Mouse (Mus musculus) stomach, embryonic 16.5 days (tissue): Measurements from ENCODE around the gene Chn2. TPM values are rescaled to one million over a fixed set of nuclear protein-coding genes. Genes with fewer than 3 reads are reported as not detected.

Experiments used
- ATAC-seq: fragments of 200-750 bp; cut with Nextera tagmentation; 2 replicates; pipeline ENCODE4 v1.8.0; 2017; ENCODE audit warnings: moderate number of reproducible peaks, moderate TSS enrichment; ENCODE audit not compliant: insufficient read depth, low FRiP score
- H3K27ac ChIP-seq: fragments of 300-500 bp; sonication (generic); 2 replicates; pipeline ENCODE4 v1.5.1; 2014; ENCODE audit warnings: low read length
- H3K27me3 ChIP-seq: fragments of 300-500 bp; sonication (generic); 2 replicates; pipeline ENCODE4 v1.6.1; 2014; ENCODE audit warnings: low read length, control low read depth, mixed read lengths; ENCODE audit not compliant: control insufficient read depth, insufficient read depth
- H3K36me3 ChIP-seq: fragments of 300-500 bp; sonication (generic); 2 replicates; pipeline ENCODE4 v1.6.1; 2014; ENCODE audit warnings: low read length; ENCODE audit not compliant: control insufficient read depth, insufficient read depth
- H3K4me1 ChIP-seq: fragments of 300-500 bp; sonication (generic); 2 replicates; pipeline ENCODE4 v1.6.1; 2014; ENCODE audit warnings: low read length, control low read depth, mixed read lengths; ENCODE audit not compliant: control insufficient read depth, insufficient read depth
- H3K4me2 ChIP-seq: fragments of 300-500 bp; sonication (generic); 2 replicates; pipeline ENCODE4 v1.6.1; 2014; ENCODE audit warnings: low read depth, low read length, mixed read lengths
- H3K4me3 ChIP-seq: fragments of 300-500 bp; sonication (generic); replicated peaks from 2 replicates; pipeline ENCODE4 v1.5.1; 2014; ENCODE audit warnings: mild to moderate bottlenecking, low read length
- H3K9ac ChIP-seq: fragments of 300-500 bp; sonication (generic); 2 replicates; pipeline ENCODE4 v1.6.1; 2014; ENCODE audit warnings: low read length
- H3K9me3 ChIP-seq: fragments of 300-500 bp; sonication (generic); replicated peaks from 2 replicates; pipeline ENCODE4 v1.6.1; 2016; ENCODE audit warnings: low read length, control low read depth; ENCODE audit not compliant: control insufficient read depth
- WGBS: fragments of 180-500 bp; shearing (Covaris S2); extraction: QIAGEN DNeasy Blood & Tissue Kit; methylation state at CpG from one replicate; pipeline ENCODE4 v1.1.7; 2014; 5-methylcytosine and 5-hydroxymethylcytosine counted together
- polyA plus RNA-seq: library from polyadenylated mRNA; unstranded; fragments of >200 nt; fragmentation: Nextera tagmentation; extraction: Ambion mirVana; gene quantifications from 2 replicates; pipeline ENCODE4 v1.2.1, GENCODE M21; 2015

The Chn2 gene
- polyA plus RNA-seq, 1 experiment from 2014 or later = 16.2 TPM

- ATAC-seq = no peak
- Histone ChIP-seq H3K4me1 (no peaks in the 10 kb centered on the region), H3K27ac (no peak overlapping the region), H3K4me3 (no peak overlapping the region), H3K9me3 (no peaks in the 10 kb centered on the region), H3K27me3 (no peaks in the 10 kb centered on the region), H3K4me2 (no peak overlapping the region), H3K9ac (no peak overlapping the region), H3K36me3 (no peaks in the 10 kb centered on the region)
- 89% methylated on average over 6 of the region's 6 CpGs for WGBS
Observed at GRCm38 (mm10) chr6:54114412-54114811, 75.1 kb downstream of the Chn2 start.

- ATAC-seq = no peak
- Histone ChIP-seq H3K27ac (no peak overlapping the region), H3K4me1 (peaks cover 6% of the 10 kb centered on the region; the same call in 1 of the 2 replicates), H3K36me3 (no peaks in the 10 kb centered on the region), H3K9ac (no peak overlapping the region), H3K9me3 (no peaks in the 10 kb centered on the region), H3K4me2 (no peak overlapping the region), H3K27me3 (no peaks in the 10 kb centered on the region), H3K4me3 (no peak overlapping the region)
- WGBS = 80% methylated on average over 9 of the region's 9 CpGs
Observed at GRCm38 (mm10) chr6:54116299-54116698, 76.9 kb downstream of the Chn2 start.

DNA sequence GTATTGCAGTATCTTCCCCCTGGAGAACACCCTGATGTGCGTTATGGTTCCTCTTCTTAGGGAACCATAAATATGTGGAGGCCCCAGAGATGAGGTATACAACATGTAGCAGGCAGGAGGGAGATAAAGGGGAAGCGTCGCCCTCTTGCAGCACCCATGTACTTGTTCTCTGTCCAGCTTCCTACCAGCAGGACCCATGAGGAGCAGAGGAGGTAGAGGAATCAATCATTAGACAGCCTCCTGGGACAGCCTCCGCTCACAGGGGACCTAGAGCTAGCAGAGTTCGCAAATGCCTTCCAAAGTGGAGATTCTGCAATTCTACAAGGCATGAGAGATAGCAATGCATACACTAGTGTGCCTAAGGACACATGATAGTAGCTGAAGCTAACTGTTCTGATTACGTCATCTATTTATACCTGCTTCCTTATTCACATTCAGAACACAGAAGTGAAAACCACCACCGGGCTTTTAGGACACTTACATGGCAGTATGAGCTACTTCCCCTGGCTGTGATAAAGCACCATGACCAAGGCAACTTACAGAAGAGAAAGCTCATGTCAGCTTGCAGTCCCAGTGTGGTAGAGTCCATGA is 77.7 kb downstream of the Chn2 start:
- H3K27ac ChIP-seq = no peak overlapping the region

DNA sequence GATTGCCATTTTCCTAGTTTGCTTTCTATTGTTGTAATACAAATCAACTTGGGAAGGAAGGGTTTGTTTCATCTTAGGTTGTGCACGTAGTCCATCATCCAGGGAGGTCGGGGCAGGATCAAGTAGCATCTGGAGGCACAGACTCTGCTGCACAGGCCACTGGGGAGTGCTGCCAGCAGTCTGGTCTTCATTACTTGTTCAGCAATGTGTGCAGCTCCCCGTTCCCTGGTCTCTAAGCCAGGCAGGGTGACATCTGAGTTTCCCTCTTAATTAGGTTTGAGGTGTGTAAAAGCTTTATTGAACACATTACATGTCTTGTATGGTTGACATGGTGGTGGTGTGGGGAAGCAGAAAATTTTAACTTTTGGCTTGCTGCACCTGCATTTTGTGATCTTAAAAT is 79.0 kb downstream of the Chn2 start:
- WGBS = 73% methylated on average over 3 of the region's 3 CpGs
- Histone ChIP-seq H3K9ac (no peak overlapping the region), H3K27me3 (no peaks in the 10 kb centered on the region), H3K27ac (no peak overlapping the region; the same call in 1 of the 2 replicates), H3K36me3 (no peaks in the 10 kb centered on the region), H3K4me1 (peaks cover 6% of the 10 kb centered on the region; the same call in 1 of the 2 replicates), H3K9me3 (no peaks in the 10 kb centered on the region), H3K4me3 (no peak overlapping the region), H3K4me2 (no peak overlapping the region)
- no peak for ATAC-seq

More for the DNA sequence above, 77.7 kb downstream of the Chn2 start:
- ATAC-seq = no peak
- Histone ChIP-seq H3K27me3 (no peaks in the 10 kb centered on the region), H3K4me3 (no peak overlapping the region), H3K9ac (no peak overlapping the region), H3K36me3 (no peaks in the 10 kb centered on the region), H3K4me2 (no peak overlapping the region), H3K9me3 (no peaks in the 10 kb centered on the region), H3K4me1 (peaks cover 6% of the 10 kb centered on the region; the same call in 1 of the 2 replicates)
- 82% methylated on average over 7 of the region's 7 CpGs for WGBS

DNA sequence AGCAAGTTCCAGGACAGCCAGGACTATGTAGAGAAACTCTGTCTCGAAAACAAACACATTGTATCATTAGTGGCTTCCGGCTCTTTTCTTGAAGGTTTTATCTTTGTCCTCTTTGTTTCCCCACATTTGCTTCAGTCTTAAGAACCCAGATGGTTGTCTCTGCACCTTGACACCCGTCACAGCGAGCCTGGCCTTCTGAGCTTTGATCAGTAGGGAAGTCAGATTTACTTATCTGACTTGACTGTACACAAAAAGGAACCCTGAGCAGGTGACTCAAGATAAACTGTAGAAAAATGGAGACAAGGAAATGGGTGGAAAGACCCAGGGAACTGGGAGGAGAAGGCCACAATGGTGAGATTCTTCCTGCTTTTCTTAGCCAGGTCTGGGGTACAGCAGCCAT is 79.5 kb downstream of the Chn2 start:
- H3K4me2 ChIP-seq = no peak overlapping the region
- peaks cover 6% of the 10 kb centered on the region; the same call in 1 of the 2 replicates for H3K4me1 ChIP-seq
- no peaks in the 10 kb centered on the region for H3K36me3 ChIP-seq
- H3K4me3 ChIP-seq = no peak overlapping the region
- H3K9ac ChIP-seq = no peak overlapping the region
- peak; percentile 58; the same call in 1 of the 2 replicates for ATAC-seq
- H3K9me3 ChIP-seq = no peaks in the 10 kb centered on the region
- H3K27me3 ChIP-seq = no peaks in the 10 kb centered on the region
- 61% methylated on average over 4 of the region's 4 CpGs for WGBS
- peak overlapping the region; percentile 55 for H3K27ac ChIP-seq

DNA sequence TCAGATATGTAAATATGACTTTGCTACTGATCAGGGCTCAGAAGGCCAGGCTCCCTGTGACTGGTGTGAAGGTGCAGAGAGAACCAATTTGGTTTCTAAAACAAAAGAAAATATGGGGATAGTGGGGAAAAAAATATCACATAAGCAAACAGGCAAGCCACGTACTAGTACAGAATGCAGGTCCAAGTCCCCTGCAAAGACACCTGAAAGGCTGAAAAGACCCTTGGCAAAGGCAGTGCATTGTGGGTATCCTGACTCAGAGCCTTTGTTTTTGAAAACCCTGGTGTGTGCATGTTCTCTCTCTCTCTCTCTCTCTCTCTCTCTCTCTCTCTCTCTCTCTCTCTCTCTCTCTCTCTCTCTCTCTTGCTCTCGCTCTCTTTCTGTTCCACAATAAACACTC is 80.1 kb downstream of the Chn2 start:
- ATAC-seq = no peak

DNA sequence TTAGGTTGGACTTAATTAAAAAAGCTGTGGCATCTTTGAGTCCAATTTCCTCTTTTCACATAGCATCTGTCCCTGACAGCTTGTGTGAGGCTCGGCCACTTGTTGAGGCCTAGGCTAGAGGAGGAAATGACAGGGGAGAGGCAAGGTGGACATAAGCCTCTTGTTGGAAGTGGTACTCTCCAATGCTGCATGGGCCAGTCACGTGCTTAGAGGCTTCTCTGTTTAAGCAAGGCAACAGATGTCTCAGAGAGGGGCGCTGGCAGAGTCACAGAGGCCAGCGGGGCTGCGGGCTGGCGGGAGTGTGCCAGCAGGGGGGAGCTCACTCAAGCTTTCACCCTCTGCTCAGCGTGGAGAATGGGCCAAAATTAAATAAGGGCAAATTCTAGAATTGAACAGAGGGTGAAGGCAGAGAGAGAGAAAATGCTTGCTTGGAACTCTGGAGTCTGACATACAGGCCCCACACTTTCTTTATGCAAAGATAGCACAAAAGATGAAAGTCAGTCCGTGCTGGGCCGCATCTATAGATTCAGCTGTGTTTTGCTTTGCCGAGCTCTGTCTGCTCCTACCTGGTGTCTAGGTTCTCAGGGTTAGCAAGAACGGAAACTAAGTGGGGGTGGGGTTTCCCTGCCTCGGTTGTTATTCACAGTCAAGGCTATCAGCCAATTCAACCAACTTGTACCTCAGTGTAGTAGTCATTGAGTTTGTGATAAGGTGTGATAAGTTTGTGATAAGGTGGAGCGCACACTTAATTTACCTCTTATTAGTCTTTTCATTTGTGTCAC is 80.7 kb downstream of the Chn2 start:
- no peak overlapping the region for H3K9ac ChIP-seq
- H3K9me3 ChIP-seq = no peaks in the 10 kb centered on the region
- peak; percentile 42; the same call in 1 of the 2 replicates for ATAC-seq
- WGBS = 40% methylated on average over 13 of the region's 13 CpGs
- H3K4me3 ChIP-seq = no peak overlapping the region
- H3K27ac ChIP-seq = peak overlapping the region; percentile 7; the same call in 1 of the 2 replicates
- H3K36me3 ChIP-seq = no peaks in the 10 kb centered on the region
- H3K27me3 ChIP-seq = no peaks in the 10 kb centered on the region
- H3K4me1 ChIP-seq = peaks cover 8% of the 10 kb centered on the region
- no peak overlapping the region for H3K4me2 ChIP-seq

More for the DNA sequence above, 80.1 kb downstream of the Chn2 start:
- WGBS = 75% methylated on average over 2 of the region's 2 CpGs
- H3K27me3 ChIP-seq = no peaks in the 10 kb centered on the region
- H3K9me3 ChIP-seq = no peaks in the 10 kb centered on the region
- no peaks in the 10 kb centered on the region for H3K36me3 ChIP-seq
- H3K27ac ChIP-seq = peak overlapping the region; percentile 55
- H3K4me3 ChIP-seq = no peak overlapping the region
- no peak overlapping the region for H3K4me2 ChIP-seq
- peaks cover 6% of the 10 kb centered on the region; the same call in 1 of the 2 replicates for H3K4me1 ChIP-seq
- no peak overlapping the region for H3K9ac ChIP-seq

- no peak overlapping the region for H3K4me2 ChIP-seq
- H3K27ac ChIP-seq = no peak overlapping the region; the same call in 1 of the 2 replicates
- 79% methylated on average over 5 of the region's 5 CpGs for WGBS
- H3K9ac ChIP-seq = no peak overlapping the region
- H3K27me3 ChIP-seq = no peaks in the 10 kb centered on the region
- H3K9me3 ChIP-seq = no peaks in the 10 kb centered on the region
- H3K4me1 ChIP-seq = peaks cover 16% of the 10 kb centered on the region
- no peak overlapping the region for H3K4me3 ChIP-seq
- no peaks in the 10 kb centered on the region for H3K36me3 ChIP-seq
- ATAC-seq = no peak
Observed at GRCm38 (mm10) chr6:54120889-54121288, 81.5 kb downstream of the Chn2 start.

DNA sequence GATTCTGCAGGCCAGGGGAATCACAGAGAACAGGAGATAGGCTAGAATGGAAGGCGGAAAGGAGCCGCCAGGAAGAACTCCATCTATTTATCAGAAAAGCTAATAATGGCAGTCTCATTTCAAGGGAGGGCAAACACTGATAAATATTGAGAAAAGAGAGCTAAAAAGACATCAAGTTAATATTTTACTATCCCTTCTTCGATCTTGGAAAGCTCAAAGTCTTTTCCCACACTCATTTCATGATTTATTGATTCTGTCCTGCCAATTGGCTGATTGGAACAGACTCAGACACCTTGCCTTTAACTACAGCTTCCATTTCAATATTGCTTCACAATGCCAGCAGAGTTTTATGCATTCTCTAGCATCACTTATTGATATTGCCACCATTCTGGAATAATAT is 85.2 kb downstream of the Chn2 start:
- no peaks in the 10 kb centered on the region for H3K27me3 ChIP-seq
- ATAC-seq = no peak
- no peaks in the 10 kb centered on the region for H3K9me3 ChIP-seq
- H3K36me3 ChIP-seq = no peaks in the 10 kb centered on the region
- peaks cover 21% of the 10 kb centered on the region for H3K4me1 ChIP-seq
- no peak overlapping the region for H3K4me2 ChIP-seq
- H3K9ac ChIP-seq = no peak overlapping the region
- 52% methylated on average over 3 of the region's 3 CpGs for WGBS
- no peak overlapping the region for H3K4me3 ChIP-seq
- no peak overlapping the region for H3K27ac ChIP-seq
